Mouse (Mus musculus): ENCODE measurements around the gene Dmrta2. TPM values are rescaled to one million over a fixed set of nuclear protein-coding genes. Genes with fewer than 3 reads are reported as not detected.

Gene Dmrta2
- polyA plus RNA-seq (2014; fragmentation: Illumina TruSeq; extraction: RNeasy Lipid Tissue Mini Kit (QIAGEN cat#74804); ENCODE audit: insufficient read depth, low read depth, low replicate concordance) = 0.08 TPM

GRCm38 (mm10) chr4:109977148-109978067 lies at the start of gene Dmrta2:
Dmrta2 (plus strand) TSS chr4:109978053.

Measured in lung, adult 10 weeks (tissue).